Mouse (Mus musculus) liver, adult 2 months (tissue): Measurements from ENCODE around the gene Arhgef25. TPM values are rescaled to one million over a fixed set of nuclear protein-coding genes. Genes with fewer than 3 reads are reported as not detected.

Experiments
- DNase-seq: peaks from one replicate; pipeline ENCODE4 v3.0.0-alpha.2; 2011; ENCODE audit warnings: low read depth, low spot score; ENCODE audit errors: extremely low read depth
- H3K27ac ChIP-seq: fragments of 200-500 bp; replicated peaks from 2 replicates; pipeline ENCODE4 v1.5.1; 2012; ENCODE audit warnings: low read depth, mild to moderate bottlenecking, control low read depth, inconsistent platforms, low read length; ENCODE audit not compliant: insufficient read depth
- H3K27me3 ChIP-seq: fragments of 200-500 bp; 2 replicates; pipeline ENCODE4 v1.6.1; 2012; ENCODE audit warnings: mild to moderate bottlenecking, moderate library complexity, low read length, inconsistent platforms; ENCODE audit not compliant: control insufficient read depth, insufficient read depth
- H3K36me3 ChIP-seq: fragments of 200-500 bp; 2 replicates; pipeline ENCODE4 v1.6.1; 2012; ENCODE audit warnings: low read length, inconsistent platforms; ENCODE audit not compliant: control insufficient read depth, insufficient read depth
- H3K4me1 ChIP-seq: fragments of 200-500 bp; 2 replicates; pipeline ENCODE4 v1.6.1; 2011; ENCODE audit warnings: low read length; ENCODE audit not compliant: control insufficient read depth, insufficient read depth
- H3K4me3 ChIP-seq: fragments of 200-500 bp; 2 replicates; pipeline ENCODE4 v1.5.1; 2011; ENCODE audit warnings: low read depth, mild to moderate bottlenecking, control low read depth, low read length, moderate library complexity; ENCODE audit not compliant: insufficient read depth
- H3K79me2 ChIP-seq: fragments of 200-500 bp; 2 replicates; pipeline ENCODE4 v1.6.1; 2012; ENCODE audit warnings: inconsistent platforms, mild to moderate bottlenecking, low read length, moderate library complexity; ENCODE audit not compliant: control insufficient read depth, insufficient read depth
- H3K9ac ChIP-seq: fragments of 200-500 bp; 2 replicates; pipeline ENCODE4 v1.6.1; 2012; ENCODE audit warnings: low read depth, mild to moderate bottlenecking, control low read depth, inconsistent platforms, low read length
- CTCF ChIP-seq: fragments of 200-500 bp; IDR thresholded peaks from 2 replicates; pipeline ENCODE4 v1.5.1; 2011; ENCODE audit warnings: low read depth, low read length, control low read depth
- POLR2A ChIP-seq: fragments of 200-500 bp; IDR thresholded peaks from 2 replicates; pipeline ENCODE4 v1.6.1; 2011; ENCODE audit warnings: low read length, control low read depth; ENCODE audit not compliant: insufficient read depth; ENCODE audit errors: extremely low read depth
- WGBS: fragments of 180-500 bp; shearing (Covaris S2); methylation state at CpG from one replicate; pipeline ENCODE4 v1.1.7; 2018; 5-methylcytosine and 5-hydroxymethylcytosine counted together
- polyA plus RNA-seq: library from polyadenylated mRNA; depleted of rRNA; stranded (reverse); fragments of >200 nt; gene quantifications from 2 replicates; pipeline ENCODE4 v1.2.3, GENCODE M21; 2012
- total RNA-seq: library from RNA; depleted of rRNA; stranded (reverse); fragments of >200 nt; gene quantifications from 2 replicates; pipeline ENCODE4 v1.2.3, GENCODE M21; 2014

The Arhgef25 gene
- total and polyA plus RNA-seq, 2 experiments = 0.83 to 1.4 TPM

- Histone ChIP-seq H3K79me2 (no peaks in the 10 kb centered on the region), H3K4me3 (no peak overlapping the region), H3K4me1 (peaks cover 12% of the 10 kb centered on the region), H3K27me3 (no peaks in the 10 kb centered on the region), H3K9ac (no peak overlapping the region), H3K27ac (no peak overlapping the region), H3K36me3 (peaks cover 8% of the 10 kb centered on the region; the same call in 1 of the 2 replicates)
- TF ChIP-seq CTCF (no peak), POLR2A (no peak)
- no peak for DNase-seq
- WGBS = 84% methylated on average over 15 of the region's 15 CpGs
Observed at GRCm38 (mm10) chr10:127171631-127172200, 18.2 kb downstream of the Arhgef25 start.

DNA sequence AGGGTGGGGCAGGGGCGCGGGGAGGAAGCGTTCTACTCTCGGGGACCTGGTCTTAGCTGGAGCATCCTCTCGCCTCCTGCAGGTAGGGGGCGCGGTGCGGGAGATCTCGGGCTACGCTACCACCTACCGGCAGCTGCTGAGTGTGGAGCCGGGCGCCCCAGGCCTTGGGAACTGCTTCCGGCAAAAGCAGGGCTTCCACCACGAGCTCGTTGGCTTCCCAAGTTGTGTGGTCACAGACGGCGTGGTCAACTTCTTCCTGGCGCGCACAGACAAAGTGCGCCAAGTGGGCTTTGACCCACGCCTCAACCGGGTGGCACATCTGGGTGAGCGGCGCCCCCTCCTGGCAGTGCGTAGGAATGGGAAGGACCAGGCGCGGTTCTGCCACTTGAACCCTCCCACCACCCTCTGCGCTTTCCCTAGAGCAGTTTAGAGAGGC, 19.0 kb downstream of the Arhgef25 start:
- DNase-seq = peak; percentile 38
- Histone ChIP-seq H3K4me3 (peak overlapping the region; percentile 1; the same call in 1 of the 2 replicates), H3K9ac (no peak overlapping the region), H3K27ac (no peak overlapping the region), H3K79me2 (0 out of 2 replicates have a peak, but pooled peaks cover 2% of the 10 kb centered on the region), H3K27me3 (no peaks in the 10 kb centered on the region), H3K36me3 (peaks cover 8% of the 10 kb centered on the region; the same call in 1 of the 2 replicates), H3K4me1 (peaks cover 14% of the 10 kb centered on the region)
- WGBS = 29% methylated on average over 29 of the region's 29 CpGs
- TF ChIP-seq CTCF (peak; percentile 89), POLR2A (no peak)

GRCm38 (mm10) chr10:127170002-127170401, 19.9 kb downstream of the Arhgef25 start:
- no peak overlapping the region for H3K9ac ChIP-seq
- peaks cover 10% of the 10 kb centered on the region; the same call in 1 of the 2 replicates for H3K79me2 ChIP-seq
- DNase-seq = no peak
- no peak overlapping the region for H3K27ac ChIP-seq
- peaks cover 14% of the 10 kb centered on the region for H3K4me1 ChIP-seq
- no peaks in the 10 kb centered on the region for H3K27me3 ChIP-seq
- no peak for TF ChIP-seq CTCF
- TF ChIP-seq POLR2A = no peak
- H3K4me3 ChIP-seq = no peak overlapping the region
- 79% methylated on average over 22 of the region's 22 CpGs for WGBS
- H3K36me3 ChIP-seq = peaks cover 8% of the 10 kb centered on the region; the same call in 1 of the 2 replicates

GRCm38 (mm10) chr10:127167614-127168192, 22.2 kb downstream of the Arhgef25 start:
- peak overlapping the region; percentile 95 for H3K9ac ChIP-seq
- H3K27me3 ChIP-seq = no peaks in the 10 kb centered on the region
- H3K4me1 ChIP-seq = peaks cover 17% of the 10 kb centered on the region
- H3K27ac ChIP-seq = peak overlapping the region; percentile 98
- H3K4me3 ChIP-seq = peak overlapping the region; percentile 2; the same call in 1 of the 2 replicates
- peak; percentile 97 for DNase-seq
- 11% methylated on average over 10 of the region's 10 CpGs for WGBS
- peaks cover 8% of the 10 kb centered on the region; the same call in 1 of the 2 replicates for H3K36me3 ChIP-seq
- TF ChIP-seq CTCF (no peak), POLR2A (0 out of 2 replicates have a peak, but pooled peaks have one; percentile 31)
- H3K79me2 ChIP-seq = peaks cover 10% of the 10 kb centered on the region; the same call in 1 of the 2 replicates

- H3K4me3 ChIP-seq = peak overlapping the region; percentile 84
- peak overlapping the region; percentile 98 for H3K27ac ChIP-seq
- WGBS = 9% methylated on average over 15 of the region's 15 CpGs
- no peaks in the 10 kb centered on the region for H3K27me3 ChIP-seq
- no peak for DNase-seq
- TF ChIP-seq POLR2A (no peak), CTCF (no peak)
- H3K9ac ChIP-seq = peak overlapping the region; percentile 95
- peaks cover 10% of the 10 kb centered on the region; the same call in 1 of the 2 replicates for H3K79me2 ChIP-seq
- peaks cover 7% of the 10 kb centered on the region; the same call in 1 of the 2 replicates for H3K36me3 ChIP-seq
- peaks cover 17% of the 10 kb centered on the region for H3K4me1 ChIP-seq
Observed at GRCm38 (mm10) chr10:127166771-127167613, 22.9 kb downstream of the Arhgef25 start.
